ENCODE assay signal across 21 mouse cellular contexts in the genomic region with DNA sequence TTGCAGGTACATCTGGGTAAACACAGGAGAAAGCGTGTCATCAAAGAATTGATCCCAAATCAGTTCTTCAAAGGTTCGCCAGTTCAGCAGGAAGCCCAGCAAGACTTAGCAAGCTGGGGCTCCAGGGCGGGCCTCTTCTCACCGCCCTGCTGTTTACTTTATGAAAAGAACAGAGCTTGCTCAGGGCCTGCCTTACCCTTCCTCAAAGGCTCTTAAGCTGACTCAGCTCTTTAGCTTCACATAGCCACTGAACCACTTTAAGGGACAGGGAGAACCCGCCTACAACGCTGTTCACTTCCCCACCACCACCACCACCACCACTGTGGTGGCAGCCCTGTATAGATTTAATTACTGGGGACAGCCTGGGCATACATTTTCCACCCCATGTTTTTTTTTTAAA.
DNase-seq lines count a peak whose midpoint lies in the region; ATAC-seq and TF ChIP-seq lines count a peak whose summit lies in the region.
"Had no signal": no experiment of that assay in that cellular context is flagged by ENCODE, and none has a peak within 500 bp of the region (broad histone marks: within the 10 kb centered on the region; RNA-seq: fewer than 3 reads in every experiment).

No protein-coding gene starts in this region.

- peak; percentile 72 for ATAC-seq in lung, postnatal 0 days
- peak; percentile 82; the same call in 1 of the 2 replicates for ATAC-seq in stomach, embryonic 16.5 days (ENCODE audit: insufficient read depth, low FRiP score)
- ATAC-seq: forebrain, embryonic 15.5 days; midbrain, embryonic 13.5 days had no signal

- no peaks in the 10 kb centered on the region for H3K9me3 ChIP-seq in lung, postnatal 0 days (ENCODE audit: low read length)
- H3K9me3 ChIP-seq in stomach, embryonic 16.5 days (replicated peaks; ENCODE audit: control insufficient read depth, low read length), result no peaks in the 10 kb centered on the region
- H3K9me3 ChIP-seq: forebrain, embryonic 15.5 days; heart, embryonic 13.5 days; liver, embryonic 13.5 days; midbrain, embryonic 13.5 days had no signal

- peak; percentile 16 for DNase-seq in embryo, embryonic 10 days (ENCODE audit: low spot score)
- no peak for DNase-seq in embryo, embryonic 10.5 days (ENCODE audit: low spot score)
- DNase-seq in urinary bladder, adult 18-20 months (ENCODE audit: low spot score in 2 of 2), result peak; percentile 3 to 13
- no peak for DNase-seq in urinary bladder, postnatal 4 days (ENCODE audit: low spot score in 2 of 2)
- peak; percentile 46 for DNase-seq in lung, postnatal 0 days (ENCODE audit: low spot score)
- no peak for DNase-seq in frontal cortex, postnatal 36 days (ENCODE audit: low spot score in 2 of 2)
- DNase-seq in left cerebral cortex, postnatal 14 days (ENCODE audit: low spot score in 2 of 2), result no peak
- DNase-seq: adrenal gland, postnatal 25 days; cerebellum, adult 18-20 months; heart, postnatal 36 days; liver, embryonic 13.5 days; retina, postnatal 1 day; right cerebral cortex, postnatal 4 days; thymus, adult 2 months had no signal

- no peak for TF ChIP-seq CTCF in lung, postnatal 0 days (IDR thresholded peaks at IDR 0.05)

- TF ChIP-seq EP300 in lung, postnatal 0 days (IDR thresholded peaks at IDR 0.05), result no peak

- WGBS in lung, postnatal 0 days, result 14% methylated on average over 6 of the region's 6 CpGs
- 16% methylated on average over 6 of the region's 6 CpGs for WGBS in stomach, embryonic 16.5 days

- no peak overlapping the region for H3K27ac ChIP-seq in lung, postnatal 0 days (ENCODE audit: low read length)
- H3K27ac ChIP-seq in stomach, embryonic 16.5 days (ENCODE audit: low read length), result peak overlapping the region; percentile 37; the same call in 1 of the 2 replicates
- H3K27ac ChIP-seq: forebrain, embryonic 15.5 days; heart, embryonic 13.5 days; layer of hippocampus, adult 2 months; liver, embryonic 13.5 days; midbrain, embryonic 13.5 days had no signal

- no peak overlapping the region for H3K9ac ChIP-seq in lung, postnatal 0 days (replicated peaks; ENCODE audit: low read depth)
- no peak overlapping the region for H3K9ac ChIP-seq in stomach, embryonic 16.5 days (ENCODE audit: low read length)
- H3K9ac ChIP-seq: forebrain, embryonic 15.5 days; heart, embryonic 13.5 days; liver, embryonic 13.5 days; midbrain, embryonic 13.5 days had no signal

- no peaks in the 10 kb centered on the region for H3K36me3 ChIP-seq in lung, postnatal 0 days (ENCODE audit: insufficient read depth, low read length)
- H3K36me3 ChIP-seq in stomach, embryonic 16.5 days (ENCODE audit: control insufficient read depth, insufficient read depth, low read length), result no peaks in the 10 kb centered on the region
- H3K36me3 ChIP-seq: forebrain, embryonic 15.5 days; heart, embryonic 13.5 days; liver, embryonic 13.5 days; midbrain, embryonic 13.5 days had no signal

- no peaks in the 10 kb centered on the region for H3K27me3 ChIP-seq in lung, postnatal 0 days (replicated peaks; ENCODE audit: insufficient read depth, low read length)
- H3K27me3 ChIP-seq in stomach, embryonic 16.5 days (ENCODE audit: control insufficient read depth, insufficient read depth, low read length), result no peaks in the 10 kb centered on the region
- H3K27me3 ChIP-seq: forebrain, embryonic 15.5 days; heart, embryonic 13.5 days; liver, embryonic 13.5 days; midbrain, embryonic 13.5 days had no signal

- no peak overlapping the region for H3K4me3 ChIP-seq in lung, postnatal 0 days (ENCODE audit: low read depth, low read length)
- H3K4me3 ChIP-seq in stomach, embryonic 16.5 days (replicated peaks; ENCODE audit: low read length), result no peak overlapping the region
- H3K4me3 ChIP-seq: erythroblast, embryonic 14.5 days; forebrain, embryonic 15.5 days; heart, embryonic 13.5 days; layer of hippocampus, adult 2 months; liver, embryonic 13.5 days; midbrain, embryonic 13.5 days; myocyte had no signal

- intact Hi-C loops in left cerebral cortex, postnatal 14 days (cut with DNase I), result no loop called here

- no peak overlapping the region for H3K4me2 ChIP-seq in lung, postnatal 0 days (replicated peaks; ENCODE audit: low read depth, low read length)
- H3K4me2 ChIP-seq in stomach, embryonic 16.5 days (ENCODE audit: low read depth, low read length), result no peak overlapping the region
- H3K4me2 ChIP-seq: forebrain, embryonic 15.5 days; heart, embryonic 13.5 days; liver, embryonic 13.5 days; midbrain, embryonic 13.5 days had no signal

- no peaks in the 10 kb centered on the region for H3K4me1 ChIP-seq in lung, postnatal 0 days (ENCODE audit: insufficient read depth, low read depth, low read length)
- no peaks in the 10 kb centered on the region for H3K4me1 ChIP-seq in stomach, embryonic 16.5 days (ENCODE audit: control insufficient read depth, insufficient read depth, low read length)
- H3K4me1 ChIP-seq: forebrain, embryonic 15.5 days; heart, embryonic 13.5 days; liver, embryonic 13.5 days; midbrain, embryonic 13.5 days had no signal

Comparison
In these comparisons a context has a peak if more than half of its experiments do, and no peak if none do; other contexts are left out.
1. DNase-seq: peak in embryo, embryonic 10 days (single experiment), urinary bladder, adult 18-20 months (2 of 2) and lung, postnatal 0 days (single experiment); none in embryo, embryonic 10.5 days (single experiment), urinary bladder, postnatal 4 days (0 of 2), frontal cortex, postnatal 36 days (0 of 2) and left cerebral cortex, postnatal 14 days (0 of 2).